Mouse (Mus musculus) liver, adult 2 months (tissue): Measurements from ENCODE around the gene Gm11214.

Experiments used
- CTCF ChIP-seq: fragments of 200-500 bp; IDR thresholded peaks from 2 replicates; pipeline ENCODE4 v1.5.1; 2011; ENCODE audit warnings: low read depth, low read length, control low read depth
- POLR2A ChIP-seq: fragments of 200-500 bp; IDR thresholded peaks from 2 replicates; pipeline ENCODE4 v1.6.1; 2011; ENCODE audit warnings: low read length, control low read depth; ENCODE audit not compliant: insufficient read depth; ENCODE audit errors: extremely low read depth

DNA sequence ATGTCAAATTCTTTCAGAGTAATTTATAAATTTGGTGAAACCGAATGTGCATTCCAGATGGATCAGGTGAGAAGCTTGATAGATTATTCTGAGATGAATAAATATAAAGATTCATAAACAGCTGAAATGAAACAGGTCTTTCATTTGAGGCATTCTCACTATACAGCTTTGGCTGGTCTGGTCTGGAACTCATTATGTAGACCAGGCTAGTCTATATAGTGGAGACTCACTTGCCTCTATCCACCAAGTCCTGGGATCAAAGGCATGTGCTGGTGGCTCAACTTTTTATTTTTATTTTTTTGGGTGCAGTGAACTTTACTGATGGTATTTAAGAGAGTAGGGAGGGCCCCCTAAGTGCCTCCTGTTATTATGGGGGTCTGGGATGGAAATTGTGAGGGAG lies 1.3 kb downstream of the Gm11214 start:
- TF ChIP-seq CTCF (no peak), POLR2A (no peak)
